Mouse (Mus musculus) heart, embryonic 14.5 days (tissue): Measurements from ENCODE around the gene Nedd4. TPM values are rescaled to one million over a fixed set of nuclear protein-coding genes. Genes with fewer than 3 reads are reported as not detected.
"Not testable (repeated sequence)": the region's sequence is repeated elsewhere in the genome, so short reads cannot be mapped to it uniquely, and the experiment has no call there.

Experiments
- ATAC-seq: fragments of 200-750 bp; cut with Nextera tagmentation; 2 replicates; pipeline ENCODE4 v1.8.0; 2017; ENCODE audit warnings: low read depth, moderate TSS enrichment; ENCODE audit not compliant: insufficient number of reproducible peaks, insufficient read depth, low FRiP score
- H3K27ac ChIP-seq, 2 experiments: fragments of 200-500 bp in 1 of 2; fragments of 300-500 bp in 1 of 2; sonication (generic) in 1 of 2; replicated peaks in 1 of 2; 2 replicates each; pipeline ENCODE4 v1.5.1; 2012 to 2014; ENCODE audit warnings: low read depth in 2 of 2, low read length in 2 of 2, control low read depth in 1 of 2, mild to moderate bottlenecking in 1 of 2, mixed read lengths in 1 of 2; ENCODE audit not compliant: control insufficient read depth in 1 of 2, insufficient read depth in 1 of 2
- H3K27me3 ChIP-seq: fragments of 300-500 bp; sonication (generic); 2 replicates; pipeline ENCODE4 v1.6.1; 2014; ENCODE audit warnings: mild to moderate bottlenecking, low read length, control low read depth; ENCODE audit not compliant: control insufficient read depth, insufficient read depth
- H3K36me3 ChIP-seq: fragments of 300-500 bp; sonication (generic); 2 replicates; pipeline ENCODE4 v1.6.1; 2014; ENCODE audit warnings: mild to moderate bottlenecking, control low read depth, low read length, mixed read lengths; ENCODE audit not compliant: control insufficient read depth, insufficient read depth
- H3K4me1 ChIP-seq, 2 experiments: fragments of 200-500 bp in 1 of 2; fragments of 300-500 bp in 1 of 2; sonication (generic) in 1 of 2; 2 replicates each; pipeline ENCODE4 v1.6.1; 2012 to 2014; ENCODE audit warnings: low read length in 2 of 2, control low read depth in 1 of 2, mixed read lengths in 1 of 2; ENCODE audit not compliant: control insufficient read depth in 2 of 2, insufficient read depth in 2 of 2
- H3K4me2 ChIP-seq: fragments of 300-500 bp; sonication (generic); 2 replicates; pipeline ENCODE4 v1.6.1; 2014; ENCODE audit warnings: mild to moderate bottlenecking, low read length
- H3K4me3 ChIP-seq, 2 experiments: fragments of 200-500 bp in 1 of 2; fragments of 300-500 bp in 1 of 2; sonication (generic) in 1 of 2; 2 replicates each; pipeline ENCODE4 v1.5.1; 2012 to 2014; ENCODE audit warnings: low read length in 2 of 2, mild to moderate bottlenecking in 2 of 2, control low read depth in 1 of 2, low read depth in 1 of 2, moderate library complexity in 1 of 2; ENCODE audit not compliant: control insufficient read depth in 1 of 2, insufficient read depth in 1 of 2
- H3K9ac ChIP-seq: fragments of 300-500 bp; sonication (generic); 2 replicates; pipeline ENCODE4 v1.6.1; 2014; ENCODE audit warnings: mild to moderate bottlenecking, low read length
- H3K9me3 ChIP-seq: fragments of 300-500 bp; sonication (generic); 2 replicates; pipeline ENCODE4 v1.6.1; 2016; ENCODE audit warnings: low read length, control low read depth; ENCODE audit not compliant: control insufficient read depth
- WGBS: fragments of 180-500 bp; shearing (Covaris S2); extraction: QIAGEN DNeasy Blood & Tissue Kit; methylation state at CpG from one replicate; pipeline ENCODE4 v1.1.7; 2014; 5-methylcytosine and 5-hydroxymethylcytosine counted together
- polyA plus RNA-seq: library from polyadenylated mRNA; unstranded; fragments of >200 nt; fragmentation: Nextera tagmentation; extraction: Ambion mirVana; gene quantifications from 2 replicates; pipeline ENCODE4 v1.2.1, GENCODE M21; 2014

The Nedd4 gene
- polyA plus RNA-seq, 1 experiment from 2014 or later: 612 TPM

DNA sequence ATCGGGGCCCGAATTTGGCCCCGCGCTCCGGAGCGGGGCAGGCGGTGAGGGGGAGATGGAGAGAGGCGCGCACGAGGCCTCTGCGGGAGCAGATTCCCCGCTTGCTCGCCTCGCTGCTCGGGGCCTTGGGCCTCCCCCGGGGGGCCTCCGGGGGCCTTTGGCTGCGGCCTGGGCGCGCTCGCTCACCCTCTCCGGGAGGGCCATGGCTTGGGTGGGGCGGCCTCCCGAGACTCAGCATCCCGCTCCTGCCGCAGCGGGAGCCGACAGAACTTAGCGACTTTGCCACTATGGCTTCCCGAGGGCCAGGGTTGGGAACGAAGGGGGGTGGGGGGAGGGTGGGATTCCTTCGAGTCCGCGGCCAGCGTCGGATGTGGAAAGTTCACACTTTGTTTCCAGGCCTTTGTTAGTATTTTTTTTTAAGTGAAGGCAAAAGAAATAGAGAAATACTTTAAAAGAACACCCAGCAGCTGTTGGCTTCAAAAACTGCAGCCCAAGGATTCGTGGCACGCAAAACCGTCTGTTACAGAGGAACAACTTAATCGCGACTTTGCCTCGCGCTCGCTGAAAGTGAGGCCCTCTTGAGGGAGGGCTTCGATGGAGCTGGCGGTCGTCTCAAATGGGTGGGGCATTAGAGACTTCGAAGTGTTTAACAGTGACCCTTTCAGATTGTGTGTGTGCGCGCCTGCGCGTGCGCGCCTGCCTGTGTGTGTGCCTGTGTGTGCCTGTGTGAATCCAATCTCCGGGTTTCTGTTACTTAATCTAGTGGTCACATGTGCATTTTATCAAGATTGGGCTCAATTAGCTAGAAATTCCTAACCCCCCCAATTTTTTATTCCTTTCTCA lies 766 bp downstream of the Nedd4 start:
- H3K9ac ChIP-seq: peak overlapping the region; percentile 100
- peaks cover 45% of the 10 kb centered on the region for H3K36me3 ChIP-seq
- WGBS: under 1% methylated on average over 49 of the region's 55 CpGs
- peak overlapping the region; percentile 92 to 93 for H3K4me3 ChIP-seq
- H3K4me2 ChIP-seq: peak overlapping the region; percentile 85
- peaks cover 3 to 32% of the 10 kb centered on the region in 2 experiments for H3K4me1 ChIP-seq
- H3K9me3 ChIP-seq: no peaks in the 10 kb centered on the region
- peak; percentile 64 for ATAC-seq
- no peaks in the 10 kb centered on the region for H3K27me3 ChIP-seq
- H3K27ac ChIP-seq: peak overlapping the region; percentile 98 to 100

DNA sequence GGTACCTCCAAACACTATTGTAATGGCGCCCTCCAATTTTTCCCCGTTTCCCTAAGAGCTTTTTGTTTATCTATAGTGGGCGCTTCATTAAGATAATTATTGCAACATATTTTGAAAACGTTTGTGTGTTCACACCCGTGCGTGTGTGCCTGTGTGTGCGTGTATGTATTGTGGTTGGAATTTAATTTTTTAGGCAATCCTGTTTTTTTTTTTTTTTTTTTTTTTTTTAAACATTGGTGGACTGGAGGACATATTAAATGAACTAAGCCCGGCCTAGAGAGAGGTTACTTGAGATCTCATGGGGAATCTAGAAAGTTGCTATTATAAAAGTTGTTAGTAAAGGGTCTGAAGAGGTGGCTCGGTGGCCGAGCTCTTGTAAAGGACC lies 1.4 kb downstream of the Nedd4 start:
- WGBS: 3% methylated on average over 10 of the region's 10 CpGs
- no peak for ATAC-seq
- H3K4me1 ChIP-seq: peaks cover 3 to 32% of the 10 kb centered on the region in 2 experiments

DNA sequence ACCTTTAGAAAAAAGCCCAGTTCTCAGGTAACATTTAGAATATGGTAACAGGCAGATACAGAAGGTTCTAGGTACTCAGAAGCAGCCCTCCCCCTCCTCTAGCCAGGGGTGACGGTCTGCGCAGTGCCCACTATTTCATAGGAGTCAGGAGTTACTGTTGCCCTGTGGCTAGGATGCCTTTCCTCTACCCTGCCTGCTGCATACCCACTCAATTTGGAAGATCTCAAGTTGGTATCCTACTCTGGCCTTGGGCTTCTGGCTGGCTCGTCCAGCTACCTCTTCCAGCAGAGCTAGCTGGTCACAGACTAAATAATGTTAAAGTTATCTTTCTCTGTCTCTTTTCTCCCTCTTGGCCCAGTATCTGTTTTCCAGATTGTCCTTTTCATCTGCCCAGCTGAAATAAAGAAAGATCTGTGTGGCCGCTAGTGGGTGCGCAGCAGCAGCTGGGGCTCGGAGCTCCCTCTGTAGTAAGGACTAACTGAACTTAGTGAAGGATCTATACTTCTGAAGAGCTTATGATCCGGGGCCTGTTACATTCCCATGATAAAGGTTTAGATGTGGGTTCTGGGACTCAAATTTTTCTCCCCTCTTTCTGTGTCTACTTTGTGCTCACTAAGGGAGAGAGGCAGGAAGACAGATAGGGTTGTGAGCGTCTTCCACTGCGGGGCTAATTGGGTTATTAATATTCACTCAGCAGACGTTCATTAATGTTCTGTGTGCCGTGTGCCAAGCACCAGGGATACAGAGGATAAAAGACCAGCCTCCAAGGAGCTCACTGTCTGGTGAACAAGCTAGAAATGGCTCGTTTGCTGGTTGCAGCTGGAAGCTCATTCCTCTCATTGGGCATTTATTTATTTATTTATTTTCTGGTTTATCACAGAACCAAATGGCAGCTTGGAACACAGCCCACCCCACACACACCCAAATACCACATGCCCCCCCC lies 2.5 kb downstream of the Nedd4 start:
- Histone ChIP-seq H3K4me2 (peak overlapping the region; percentile 85), H3K27ac (peak overlapping the region; percentile 68 to 100), H3K9me3 (no peaks in the 10 kb centered on the region), H3K4me1 (peaks cover 3 to 40% of the 10 kb centered on the region in 2 experiments), H3K36me3 (peaks cover 62% of the 10 kb centered on the region), H3K9ac (peak overlapping the region; percentile 100), H3K27me3 (no peaks in the 10 kb centered on the region), H3K4me3 (peak overlapping the region; percentile 92 to 93)
- ATAC-seq: no peak
- WGBS: 32% methylated on average over 12 of the region's 12 CpGs

More for the DNA sequence above, 1.4 kb downstream of the Nedd4 start:
- Histone ChIP-seq H3K27me3 (no peaks in the 10 kb centered on the region), H3K9me3 (no peaks in the 10 kb centered on the region), H3K27ac (peak overlapping the region; percentile 98 to 100), H3K36me3 (peaks cover 50% of the 10 kb centered on the region), H3K4me3 (peak overlapping the region; percentile 92 to 93), H3K9ac (peak overlapping the region; percentile 100), H3K4me2 (peak overlapping the region; percentile 85)

- peak overlapping the region; percentile 4 to 6; a peak in 1 of 4 replicates for H3K27ac ChIP-seq
These were observed 3.4 kb downstream of the Nedd4 start for GRCm38 (mm10) chr9:72665517-72665916.

GRCm38 (mm10) chr9:72666352-72667021 lies 4.3 kb downstream of the Nedd4 start:
- H3K4me3 ChIP-seq, H3K27ac ChIP-seq, H3K27me3 ChIP-seq, ATAC-seq, H3K9me3 ChIP-seq: not testable (repeated sequence)
- 61% methylated on average over 6 of the region's 8 CpGs for WGBS
- Histone ChIP-seq H3K9ac (peak overlapping the region; percentile 27; the same call in 1 of the 2 replicates), H3K4me2 (peak overlapping the region; percentile 85; the same call in 1 of the 2 replicates), H3K4me1 (peaks cover 3 to 47% of the 10 kb centered on the region in 2 experiments), H3K36me3 (peaks cover 78% of the 10 kb centered on the region)

More at GRCm38 (mm10) chr9:72665517-72665916, 3.4 kb downstream of the Nedd4 start:
- H3K27me3 ChIP-seq: no peaks in the 10 kb centered on the region
- no peak for ATAC-seq
- H3K4me3 ChIP-seq: peak overlapping the region in 1 of 2 experiments; percentile 93; a peak in 3 of 4 replicates
- peak overlapping the region; percentile 85 for H3K4me2 ChIP-seq
- peaks cover 3 to 47% of the 10 kb centered on the region in 2 experiments for H3K4me1 ChIP-seq
- peaks cover 70% of the 10 kb centered on the region for H3K36me3 ChIP-seq
- H3K9ac ChIP-seq: peak overlapping the region; percentile 100
- 46% methylated on average over 7 of the region's 7 CpGs for WGBS
- H3K9me3 ChIP-seq: no peaks in the 10 kb centered on the region

DNA sequence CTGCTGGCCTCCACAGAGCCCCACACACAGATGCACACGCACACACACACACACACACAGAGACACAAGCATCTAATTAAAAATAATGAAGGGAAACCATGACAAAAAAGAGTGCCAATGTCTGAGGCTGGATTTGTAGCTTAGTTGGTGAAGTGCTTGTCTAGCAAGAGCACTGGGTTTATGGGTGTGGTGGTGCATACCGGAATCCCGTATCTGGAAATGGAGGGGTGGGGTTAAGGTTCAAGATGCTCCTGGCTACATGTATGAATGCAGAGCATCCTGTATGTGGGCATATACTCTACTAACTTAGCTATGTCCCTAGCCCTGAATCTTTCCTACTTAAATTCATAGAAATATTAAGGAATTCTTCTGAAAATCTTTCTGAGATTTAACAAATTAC lies 5.0 kb downstream of the Nedd4 start:
- WGBS: 72% methylated on average over 3 of the region's 3 CpGs
- Histone ChIP-seq H3K4me2 (0 out of 2 replicates have a peak overlapping the region, but pooled peaks have one; percentile 8), H3K27ac (0 out of 4 replicates have a peak overlapping the region, but pooled peaks of 1 of the 2 experiments have one; percentile 26), H3K27me3 (no peaks in the 10 kb centered on the region), H3K36me3 (peaks cover 85% of the 10 kb centered on the region), H3K9me3 (no peaks in the 10 kb centered on the region), H3K4me3 (no peak overlapping the region), H3K4me1 (peaks cover 3 to 47% of the 10 kb centered on the region in 2 experiments), H3K9ac (0 out of 2 replicates have a peak overlapping the region, but pooled peaks have one; percentile 5)
- ATAC-seq: no peak
